Mouse (Mus musculus): Measurements from ENCODE around the gene Trhde.

Gene Trhde

DNA sequence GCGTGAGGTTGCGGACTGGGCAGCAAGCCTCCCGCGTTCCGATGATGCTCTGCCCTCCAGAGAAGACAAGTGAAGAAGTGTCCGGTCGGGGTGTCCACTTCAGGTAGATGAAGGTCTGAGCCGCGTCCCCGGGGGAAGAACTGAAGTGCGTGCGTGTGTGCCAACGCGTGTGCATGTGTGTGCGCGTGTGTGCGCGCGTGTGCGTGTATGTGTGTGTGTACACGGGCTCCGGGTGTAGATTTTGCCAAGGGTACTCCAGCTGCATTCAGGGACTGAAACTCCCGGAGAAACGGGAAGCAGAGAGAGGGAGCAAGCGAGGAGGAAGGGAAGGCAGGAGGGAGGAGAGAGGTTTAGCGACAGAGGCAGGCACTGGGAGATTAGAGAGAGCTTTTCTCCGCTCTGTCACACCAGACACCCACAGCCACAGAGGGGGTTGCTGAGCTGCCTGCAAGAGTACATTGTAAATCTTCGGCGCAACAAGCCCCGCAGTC is at the start of gene Trhde:
Trhde (minus strand) TSS at position 147 of the 491 bp plus-strand sequence.
- DNase-seq (ENCODE audit: low spot score): no peak

DNA sequence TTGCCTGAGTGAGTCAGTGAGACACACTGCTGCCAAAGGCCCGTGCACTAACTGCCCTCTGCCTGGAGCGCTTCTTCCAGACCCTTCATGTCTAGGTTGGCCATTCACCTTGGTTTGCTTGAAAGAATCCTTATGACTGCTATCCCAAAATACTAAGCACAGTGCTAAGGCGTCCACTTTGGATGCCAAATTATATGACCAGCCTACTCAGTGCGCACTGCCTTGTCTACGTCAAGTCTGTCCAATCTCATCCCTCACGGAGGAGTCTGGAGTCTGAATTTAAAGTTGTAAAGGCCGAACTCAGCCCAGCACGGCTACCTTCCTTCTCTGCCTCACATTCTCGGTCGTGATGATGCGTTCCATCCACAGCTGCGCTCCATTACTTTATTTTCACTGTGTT is 39.9 kb upstream of the Trhde start:
- no peak for DNase-seq (ENCODE audit: low spot score)

DNA sequence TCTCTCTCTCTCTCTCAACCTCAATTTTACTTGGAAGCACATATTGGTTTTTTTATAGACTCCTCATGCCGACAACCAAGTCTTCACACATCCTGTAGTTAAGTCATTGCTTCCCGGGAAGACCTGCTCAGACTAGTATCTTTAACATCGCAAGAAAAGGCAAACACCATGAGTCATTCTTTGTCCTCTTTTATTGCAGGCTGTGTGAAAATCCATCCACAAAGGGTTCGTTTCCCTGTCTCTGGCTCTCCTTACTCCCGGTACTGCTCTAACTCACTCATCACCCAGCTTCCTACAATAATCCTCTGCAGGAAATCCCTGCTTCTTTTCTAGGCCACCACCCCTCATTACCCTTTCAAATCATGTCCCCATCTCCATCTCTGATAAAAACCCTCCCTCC is 39.3 kb upstream of the Trhde start:
- DNase-seq (ENCODE audit: low spot score): no peak

DNA sequence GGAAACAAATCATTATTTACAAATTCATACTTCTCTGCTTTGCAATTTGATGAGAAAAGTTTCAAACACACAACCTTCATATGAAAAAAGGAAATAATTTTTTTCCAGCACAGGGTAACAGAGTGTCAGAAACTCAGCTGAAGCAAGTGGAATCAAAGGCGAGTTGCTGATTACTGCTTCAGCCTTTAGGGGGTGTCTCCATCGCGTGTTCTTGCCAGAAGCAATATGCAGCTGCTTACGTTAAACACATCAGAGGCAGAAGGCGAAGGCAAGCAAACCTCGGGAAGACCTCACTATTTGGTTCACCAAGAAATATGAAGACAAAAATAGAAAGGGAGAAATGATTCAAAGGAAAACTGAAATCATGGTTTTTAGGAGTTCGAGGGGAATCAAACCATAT is 29.2 kb upstream of the Trhde start:
- DNase-seq (ENCODE audit: low spot score): no peak

DNA sequence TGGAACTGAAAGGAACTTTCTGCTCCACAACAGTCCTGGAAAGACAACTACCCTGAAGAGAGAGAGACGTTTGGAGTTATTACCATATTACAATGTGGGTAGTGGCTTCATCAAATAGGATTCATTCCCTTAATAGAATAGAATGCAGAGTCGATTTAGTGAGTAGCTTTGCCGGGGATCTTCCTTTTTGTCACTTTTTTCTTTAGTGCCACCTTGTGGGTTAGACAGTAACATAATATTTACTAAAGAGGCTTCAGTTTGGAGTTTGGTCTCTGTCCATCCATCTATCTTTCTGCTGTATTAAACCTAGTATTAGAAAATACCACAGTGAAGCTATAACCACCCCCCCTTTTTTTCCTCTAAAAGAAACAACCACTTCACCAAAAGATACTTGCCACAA is 6.7 kb upstream of the Trhde start:
- DNase-seq (ENCODE audit: low spot score): no peak

DNA sequence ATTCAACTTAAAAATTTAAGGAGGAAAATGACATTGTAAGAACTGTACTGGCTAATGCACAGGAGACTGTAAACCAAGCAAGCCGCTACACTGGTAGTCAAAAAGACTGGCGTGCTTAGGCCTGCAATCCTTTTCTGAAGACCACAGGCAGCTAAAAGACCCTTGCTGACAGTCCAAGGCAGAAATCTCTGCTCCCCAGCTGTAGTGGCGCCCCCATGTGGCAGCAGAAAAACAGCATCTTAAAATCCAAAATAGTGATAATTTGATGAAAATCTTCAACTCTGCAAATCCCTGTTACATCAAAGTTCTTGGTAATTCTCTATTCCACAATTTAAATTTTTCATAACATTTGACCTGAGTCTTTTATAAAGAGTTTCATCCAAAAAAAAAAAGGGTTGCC is 3.8 kb upstream of the Trhde start:
- peak; percentile 55 for DNase-seq (ENCODE audit: low spot score)

DNA sequence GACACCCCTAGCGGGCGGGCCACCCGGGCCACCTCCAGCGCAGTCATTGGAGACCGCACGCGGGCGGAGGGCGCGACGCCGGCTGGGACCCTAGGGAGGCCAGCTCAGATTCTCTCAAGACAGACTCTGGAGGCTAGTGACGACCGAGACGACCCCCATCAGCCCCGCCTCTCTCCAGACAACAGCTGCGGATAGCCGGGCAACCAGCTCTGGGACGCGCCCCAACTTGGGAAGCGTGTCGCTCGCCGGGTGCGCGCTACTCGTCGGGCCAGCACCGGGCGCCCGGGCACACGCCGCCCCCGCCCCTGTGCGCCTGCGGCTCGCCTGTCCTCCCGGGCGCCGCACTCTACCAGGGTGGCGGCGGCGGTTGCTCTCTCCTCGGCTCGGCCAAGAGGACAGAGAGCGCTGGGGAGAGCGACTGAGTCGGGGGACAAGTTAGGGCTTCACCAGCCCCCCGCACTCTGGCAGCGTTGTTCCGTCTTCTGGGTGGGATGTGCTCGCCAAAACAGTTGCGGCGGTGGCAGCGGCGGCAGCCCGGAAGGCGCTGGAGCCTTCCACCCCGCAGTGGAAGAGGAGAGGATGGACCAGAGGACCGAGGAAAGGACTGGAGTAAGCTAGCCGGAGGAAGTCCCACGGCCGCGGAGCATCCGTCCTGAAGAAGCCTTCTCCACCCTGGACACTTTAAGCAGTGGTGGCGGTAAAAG is 498 bp downstream of the Trhde start:
- peak; percentile 46 for DNase-seq (ENCODE audit: low spot score)

DNA sequence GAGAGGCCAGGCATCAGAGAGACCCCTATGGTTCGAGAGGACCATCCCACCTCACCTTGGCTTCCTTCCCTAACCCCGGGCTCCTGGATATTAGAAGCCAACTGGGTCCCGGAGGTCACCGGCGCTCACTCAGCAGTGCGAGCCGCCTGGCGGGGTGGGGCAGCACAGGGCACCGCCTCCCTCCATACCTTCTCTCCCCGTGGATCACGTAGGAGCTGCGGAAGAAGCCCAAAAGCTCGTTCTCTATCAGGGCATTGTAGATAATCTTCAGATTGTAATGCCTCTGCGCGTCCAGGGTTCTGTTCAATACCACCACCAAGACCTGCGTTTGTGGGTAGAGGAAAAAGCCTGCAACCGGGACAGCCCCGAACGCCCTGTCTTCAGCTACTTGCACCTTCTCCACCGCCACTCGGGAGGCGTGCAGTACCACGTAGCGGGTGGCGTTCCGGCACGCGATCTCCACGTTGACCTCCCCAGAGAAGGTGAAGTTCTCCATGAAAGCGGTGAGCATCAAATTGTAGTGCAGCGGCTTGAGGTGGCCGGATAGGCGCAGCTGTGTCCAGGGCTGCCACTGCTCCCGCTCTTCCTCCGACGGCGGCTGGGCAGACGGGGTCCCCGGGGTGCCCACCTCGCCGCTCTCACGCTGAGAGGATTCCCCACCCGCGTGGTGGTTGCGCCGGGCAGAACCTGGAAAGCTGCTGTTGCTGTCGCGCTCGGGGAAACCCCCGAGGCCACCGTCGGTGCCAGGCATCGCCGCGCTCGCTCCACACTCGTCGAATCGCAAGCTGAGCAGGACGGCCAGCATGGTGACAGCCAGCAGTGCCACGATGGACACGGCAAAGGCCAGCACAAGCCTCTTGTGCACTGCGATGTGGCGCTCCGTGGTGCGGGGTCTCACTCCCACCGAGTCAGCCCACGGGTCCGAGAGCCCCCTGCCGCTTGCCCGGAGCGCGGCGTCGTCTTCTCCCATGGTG is 1.5 kb downstream of the Trhde start:
- DNase-seq (ENCODE audit: low spot score): peak; percentile 40

DNA sequence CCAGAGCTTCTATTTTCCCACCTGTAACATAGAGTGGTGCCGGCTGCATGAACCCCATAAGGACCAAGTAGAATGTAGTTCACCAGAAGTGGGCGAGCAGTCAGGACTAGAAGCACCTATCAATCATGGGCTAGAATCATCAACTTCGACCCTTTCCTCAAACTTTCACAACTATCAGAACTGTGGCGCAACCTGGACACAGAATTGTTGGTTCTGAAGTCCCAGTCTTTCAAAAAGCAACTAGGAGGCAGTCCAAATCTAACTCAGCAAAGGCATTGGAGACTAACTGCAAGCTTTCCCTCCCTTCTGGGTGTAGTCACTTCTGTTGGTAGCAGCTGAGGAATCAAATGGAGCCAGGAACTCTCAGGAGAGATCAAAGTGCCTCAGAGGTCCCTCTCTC is 2.6 kb downstream of the Trhde start:
- DNase-seq (ENCODE audit: low spot score): no peak

DNA sequence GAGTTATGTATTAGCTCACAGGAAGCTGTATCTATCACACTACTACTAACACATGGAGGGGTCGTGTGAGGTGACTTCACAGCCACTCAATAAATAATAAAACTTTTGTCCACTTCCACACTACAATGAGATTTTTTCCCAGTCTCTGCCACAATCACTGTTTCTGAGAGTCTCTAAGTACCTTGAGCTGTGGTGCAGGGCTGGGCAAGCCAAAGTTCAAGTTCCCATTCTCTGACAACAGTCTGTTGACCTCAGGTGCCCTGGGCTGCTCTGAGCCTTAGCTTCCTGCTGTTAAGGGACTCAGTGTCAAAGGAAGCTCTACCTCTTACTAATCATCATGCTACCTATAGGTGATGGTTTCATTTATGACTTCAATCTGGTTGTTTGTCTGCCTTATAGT is 3.3 kb downstream of the Trhde start:
- DNase-seq (ENCODE audit: low spot score): no peak

DNA sequence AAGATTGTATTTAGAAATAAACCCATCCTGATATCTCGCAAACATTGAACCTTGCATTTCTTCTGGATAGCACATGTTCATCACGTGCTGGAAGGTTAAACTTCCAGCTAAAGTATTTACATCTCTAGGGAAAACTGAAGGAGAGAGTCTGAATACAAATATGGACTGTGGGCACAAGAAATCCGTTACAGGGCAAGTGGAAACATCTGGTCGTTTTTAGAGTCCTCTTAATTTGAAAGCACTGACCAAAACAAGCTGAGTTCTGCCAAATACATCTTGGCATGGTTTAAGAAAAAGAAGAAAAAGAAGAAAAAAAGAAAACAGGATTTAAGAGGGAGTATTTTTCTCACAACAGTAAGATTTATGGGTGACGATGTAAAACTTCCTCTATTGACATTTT is 3.9 kb downstream of the Trhde start:
- no peak for DNase-seq (ENCODE audit: low spot score)

DNA sequence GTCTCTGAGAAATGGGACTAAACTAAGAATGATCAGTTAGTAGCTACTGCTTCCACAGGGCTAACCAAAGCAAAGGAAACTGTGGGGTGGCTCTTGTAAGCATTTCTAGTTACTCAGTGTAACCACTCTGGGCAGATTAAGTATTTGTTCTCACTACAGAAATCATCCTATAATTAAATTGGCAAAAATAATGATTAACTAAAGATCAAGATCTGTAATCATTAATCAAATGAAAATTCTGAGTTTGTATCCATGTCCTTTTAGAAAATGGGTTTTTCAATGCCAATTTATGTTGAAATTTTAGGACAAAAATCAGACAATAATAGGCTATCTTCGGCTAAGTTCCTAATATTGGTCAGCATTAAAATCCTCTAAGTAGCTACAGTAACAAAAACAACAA is 4.4 kb downstream of the Trhde start:
- DNase-seq (ENCODE audit: low spot score): no peak

DNA sequence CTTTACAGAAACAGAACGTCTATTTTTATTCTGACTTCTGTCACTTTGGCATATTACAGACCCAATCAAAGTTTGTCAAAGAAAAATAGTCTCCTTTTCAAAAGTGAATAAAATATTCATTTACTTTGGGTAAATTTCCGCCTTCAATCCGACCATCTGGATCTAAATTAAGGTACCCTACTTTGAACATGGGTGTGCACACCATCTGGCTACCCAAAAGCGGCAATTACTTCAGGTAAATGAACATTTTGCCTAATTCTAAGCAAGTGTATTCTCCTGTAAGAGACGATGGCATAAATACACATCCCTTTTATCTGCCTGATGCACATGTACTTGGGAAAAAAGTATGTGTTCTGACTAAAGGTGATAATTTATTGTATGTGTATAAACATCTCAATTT is 5.2 kb downstream of the Trhde start:
- DNase-seq (ENCODE audit: low spot score): no peak

DNA sequence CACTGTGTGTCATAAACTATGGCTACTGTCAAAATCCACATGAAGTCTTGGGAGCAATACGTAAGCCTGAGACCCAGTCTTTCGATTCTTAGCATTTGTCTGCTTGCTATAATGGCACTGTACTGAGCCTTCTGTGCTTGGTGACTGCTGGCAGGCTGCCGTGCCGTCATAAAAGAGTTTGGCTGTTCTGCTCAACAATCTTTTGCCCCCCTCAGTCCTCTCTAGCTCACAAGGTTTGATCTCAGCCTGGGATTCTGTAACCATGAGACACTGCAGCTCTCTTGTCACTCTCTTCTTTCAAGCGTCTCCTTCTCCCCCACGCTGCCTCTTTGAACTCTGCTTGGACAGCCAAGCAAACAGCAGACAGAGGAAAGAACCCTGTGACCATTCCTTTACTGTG is 7.9 kb downstream of the Trhde start:
- DNase-seq (ENCODE audit: low spot score): no peak

DNA sequence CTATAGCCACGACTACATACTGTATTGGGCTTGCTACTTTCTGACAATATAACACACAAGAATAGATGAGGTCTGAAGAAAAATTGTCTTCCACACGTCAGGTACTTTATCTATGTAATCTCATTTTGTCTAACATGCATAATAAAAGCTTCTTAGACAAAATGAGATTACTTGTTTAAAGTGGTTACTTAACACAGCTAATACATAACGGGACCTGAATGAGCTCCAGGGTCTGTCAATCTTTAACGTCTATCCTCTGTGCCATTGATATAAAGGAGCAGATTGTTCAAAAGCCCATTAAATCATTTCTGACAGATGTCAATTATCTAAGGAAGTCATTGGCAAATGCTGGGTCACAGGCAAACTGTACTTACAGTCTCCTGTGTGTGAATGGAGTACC is 36.2 kb downstream of the Trhde start:
- no peak for DNase-seq (ENCODE audit: low spot score)

DNA sequence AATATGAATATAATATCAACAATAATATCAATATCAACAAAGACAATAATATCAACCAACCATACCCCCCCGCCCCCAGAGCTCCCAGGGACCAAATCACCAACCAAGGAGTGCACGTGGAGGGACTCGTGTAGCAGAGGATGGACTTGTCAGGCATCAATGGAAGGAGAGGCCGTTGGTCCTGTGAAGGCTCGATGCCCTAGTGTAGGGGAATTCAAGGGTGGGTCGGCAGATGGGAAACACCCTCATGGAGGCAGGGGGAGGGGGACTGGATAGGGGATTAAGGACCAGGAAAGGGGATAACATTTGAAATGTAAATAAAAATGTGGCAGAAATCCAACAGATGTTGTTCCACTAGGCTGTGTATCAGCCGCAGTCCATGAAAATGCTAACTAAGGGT is 40.0 kb downstream of the Trhde start:
- DNase-seq (ENCODE audit: low spot score): no peak

DNA sequence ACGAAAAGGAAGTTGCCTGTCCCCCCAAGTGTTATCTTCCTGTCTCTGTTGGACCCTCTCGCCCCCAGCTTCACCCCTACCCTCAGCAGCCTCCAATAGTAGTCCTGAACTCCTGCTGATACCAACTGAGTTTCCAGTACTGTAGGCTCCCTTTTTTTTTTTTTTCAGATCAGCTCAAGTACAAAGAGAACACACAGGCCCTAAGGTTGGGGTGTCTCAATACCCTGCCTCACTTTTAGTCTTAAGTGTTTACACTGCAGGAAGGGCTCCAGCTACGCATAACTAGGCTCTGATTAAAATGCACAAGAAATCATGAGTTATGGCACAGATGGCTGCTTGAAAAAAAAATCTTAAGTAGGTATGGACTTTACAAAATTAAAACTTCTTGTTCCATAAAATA is 42.9 kb downstream of the Trhde start:
- DNase-seq (ENCODE audit: low spot score): no peak

DNA sequence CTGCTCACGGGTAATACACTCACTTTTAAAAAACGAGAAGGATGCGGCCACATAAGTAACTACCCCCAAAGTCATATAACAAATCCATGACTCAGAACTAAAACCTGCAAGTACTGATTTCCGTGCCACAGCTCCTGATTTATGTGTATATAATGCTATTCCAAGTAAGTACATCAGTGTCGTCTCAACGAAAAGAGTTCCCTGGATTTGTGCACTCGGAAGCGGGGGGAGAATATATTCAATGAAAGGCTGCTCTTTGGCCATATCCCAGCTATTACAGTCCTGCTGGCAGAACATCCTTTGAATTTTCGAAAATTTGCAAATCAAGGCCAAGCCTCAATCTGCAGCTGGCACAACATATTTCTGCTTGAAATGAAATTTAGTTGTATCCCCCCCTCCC is 43.5 kb downstream of the Trhde start:
- no peak for DNase-seq (ENCODE audit: low spot score)

DNA sequence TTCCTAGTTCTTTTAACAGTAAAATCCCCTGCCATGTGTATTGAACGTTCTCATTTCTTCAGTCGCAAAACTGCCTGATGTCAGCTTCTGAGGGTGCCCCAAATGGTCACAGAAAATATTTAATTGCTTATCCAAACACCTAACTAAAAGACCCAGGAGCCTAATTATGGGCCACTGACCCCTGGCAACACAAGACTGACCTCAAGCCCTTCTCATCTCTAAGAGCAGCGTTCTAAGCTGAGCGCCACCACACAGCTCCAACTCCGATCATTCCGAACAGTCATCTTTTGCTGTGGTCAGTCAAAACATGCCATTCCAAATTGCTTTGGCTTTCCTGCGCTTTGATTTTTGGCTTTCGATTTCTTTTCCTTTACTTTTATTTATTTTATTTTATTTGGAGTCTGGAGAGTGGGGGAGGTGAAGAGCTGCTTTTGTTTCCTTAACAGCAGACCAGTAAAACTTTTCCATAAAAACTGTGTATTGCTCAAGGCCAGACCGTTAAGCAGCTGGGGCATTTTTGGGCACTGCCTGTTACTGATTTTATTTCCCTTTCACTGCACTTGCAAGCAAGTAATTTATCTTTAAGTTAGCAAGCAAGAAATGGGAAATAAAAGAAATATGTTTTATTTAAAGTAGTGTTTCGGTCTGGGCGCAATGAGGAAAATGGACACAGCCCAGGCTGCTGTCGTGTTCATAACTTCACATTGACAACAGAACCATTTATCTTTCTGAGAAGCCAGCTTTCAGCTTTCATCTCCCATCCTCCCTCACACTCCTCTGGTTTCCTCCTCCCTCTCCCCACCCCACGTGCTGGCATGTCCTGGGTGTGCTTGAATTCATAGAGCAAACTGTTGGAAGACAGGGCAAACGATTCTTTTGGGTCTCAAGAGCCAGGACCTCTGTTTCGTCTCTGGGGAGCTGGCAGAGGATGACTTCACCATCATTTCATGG is 59.1 kb downstream of the Trhde start:
- DNase-seq (ENCODE audit: low spot score): no peak

DNA sequence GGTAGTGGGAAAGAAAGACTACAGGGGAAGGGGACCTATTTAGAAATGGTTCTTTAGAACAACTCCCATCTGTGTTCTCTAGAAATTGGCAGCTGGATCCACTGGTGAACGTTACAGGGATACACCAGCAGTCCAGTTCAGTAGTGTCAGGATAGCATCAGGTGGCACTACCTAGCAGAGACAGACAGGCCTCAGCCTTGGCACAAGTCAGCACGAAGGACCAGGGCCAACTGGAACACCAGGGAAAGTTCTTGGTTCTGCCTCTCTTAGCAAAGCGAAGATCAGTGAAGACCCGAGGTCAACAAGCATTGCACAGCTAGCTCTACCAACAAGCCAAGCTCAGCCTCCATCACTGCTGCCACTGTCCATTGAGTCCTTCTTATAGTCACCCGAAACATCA is 62.2 kb downstream of the Trhde start:
- no peak for DNase-seq (ENCODE audit: low spot score)

DNA sequence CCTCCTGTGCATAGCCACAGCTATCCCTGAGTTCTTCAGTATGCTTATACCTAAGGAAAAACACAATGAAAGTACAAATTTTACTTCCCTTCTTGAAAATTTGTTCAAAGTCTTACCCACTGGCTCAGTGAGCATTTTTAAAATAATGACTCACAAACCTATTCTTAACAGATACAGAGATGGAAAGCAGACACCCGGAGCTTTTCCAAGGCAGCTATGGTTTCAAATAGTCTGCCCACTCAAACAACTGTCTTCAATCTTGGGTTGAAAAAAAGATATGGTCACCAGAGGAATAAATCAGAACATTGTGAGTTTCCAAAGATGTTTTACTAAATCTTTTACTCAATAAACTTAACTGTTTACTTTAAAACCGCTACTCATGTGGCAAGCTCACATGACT is 64.5 kb downstream of the Trhde start:
- no peak for DNase-seq (ENCODE audit: low spot score)

DNA sequence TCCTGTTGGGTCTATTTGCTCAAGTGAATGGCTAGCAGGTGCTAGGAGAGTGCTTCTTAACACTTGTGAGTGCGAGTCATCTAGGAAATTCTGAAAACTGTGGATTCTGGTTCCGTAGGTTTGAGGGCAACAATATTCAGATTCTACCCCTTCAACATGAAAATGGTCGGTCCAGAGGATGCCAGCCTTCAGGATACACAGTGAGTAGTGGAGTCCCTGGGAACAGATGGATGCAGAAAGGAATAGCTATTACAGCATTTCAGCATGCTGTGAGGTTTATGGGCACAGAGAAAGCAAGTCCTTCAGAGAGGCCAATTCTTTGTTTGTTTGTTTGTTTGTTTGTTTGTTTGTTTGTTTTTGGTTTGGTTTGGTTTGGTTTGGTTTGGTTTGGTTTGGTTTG is 65.7 kb downstream of the Trhde start:
- no peak for DNase-seq (ENCODE audit: low spot score)
